Mouse (Mus musculus) kidney, embryonic 16.5 days (tissue): Measurements from ENCODE around the gene Dscam. TPM values are rescaled to one million over a fixed set of nuclear protein-coding genes. Genes with fewer than 3 reads are reported as not detected.

ENCODE experiments used
- ATAC-seq: fragments of 200-750 bp; cut with Nextera tagmentation; 2 replicates; pipeline ENCODE4 v1.8.0; 2017; ENCODE audit warnings: moderate TSS enrichment; ENCODE audit not compliant: low FRiP score, low TSS enrichment
- H3K27ac ChIP-seq: fragments of 300-500 bp; sonication (generic); 2 replicates; pipeline ENCODE4 v1.5.1; 2014; ENCODE audit warnings: low read length
- H3K27me3 ChIP-seq: fragments of 300-500 bp; sonication (generic); 2 replicates; pipeline ENCODE4 v1.6.1; 2014; ENCODE audit warnings: low read length, control low read depth, mixed read lengths; ENCODE audit not compliant: insufficient read depth
- H3K36me3 ChIP-seq: fragments of 300-500 bp; sonication (generic); 2 replicates; pipeline ENCODE4 v1.6.1; 2014; ENCODE audit warnings: low read length, control low read depth, mixed read lengths; ENCODE audit not compliant: insufficient read depth
- H3K4me1 ChIP-seq: fragments of 300-500 bp; sonication (generic); 2 replicates; pipeline ENCODE4 v1.6.1; 2014; ENCODE audit warnings: low read length, control low read depth, mixed read lengths; ENCODE audit not compliant: insufficient read depth
- H3K4me2 ChIP-seq: fragments of 300-500 bp; sonication (generic); replicated peaks from 2 replicates; pipeline ENCODE4 v1.6.1; 2014; ENCODE audit warnings: low read depth, low read length
- H3K4me3 ChIP-seq: fragments of 300-500 bp; sonication (generic); 2 replicates; pipeline ENCODE4 v1.5.1; 2014; ENCODE audit warnings: mild to moderate bottlenecking, low read length
- H3K9ac ChIP-seq: fragments of 300-500 bp; sonication (generic); replicated peaks from 2 replicates; pipeline ENCODE4 v1.6.1; 2014; ENCODE audit warnings: low read length
- H3K9me3 ChIP-seq: fragments of 300-500 bp; sonication (generic); 2 replicates; pipeline ENCODE4 v1.6.1; 2016; ENCODE audit warnings: low read length, control low read depth
- WGBS: fragments of 180-500 bp; shearing (Covaris S2); extraction: QIAGEN DNeasy Blood & Tissue Kit; methylation state at CpG from one replicate; pipeline ENCODE4 v1.1.7; 2014; 5-methylcytosine and 5-hydroxymethylcytosine counted together
- polyA plus RNA-seq: library from polyadenylated mRNA; unstranded; fragments of >200 nt; fragmentation: Nextera tagmentation; extraction: Ambion mirVana; gene quantifications from 2 replicates; pipeline ENCODE4 v1.2.1, GENCODE M21; 2015

Dscam gene
- polyA plus RNA-seq, 1 experiment from 2014 or later = 0.04 TPM

- H3K27me3 ChIP-seq = no peaks in the 10 kb centered on the region
- no peak overlapping the region for H3K4me3 ChIP-seq
- H3K4me1 ChIP-seq = no peaks in the 10 kb centered on the region
- no peaks in the 10 kb centered on the region for H3K36me3 ChIP-seq
- H3K9me3 ChIP-seq = no peaks in the 10 kb centered on the region
- H3K27ac ChIP-seq = no peak overlapping the region
- H3K4me2 ChIP-seq = no peak overlapping the region
- no peak for ATAC-seq
- no peak overlapping the region for H3K9ac ChIP-seq
- WGBS = 54% methylated on average over 4 of the region's 4 CpGs
Measured at GRCm38 (mm10) chr16:97009116-97010055, 161.2 kb downstream of the Dscam start.

- no peaks in the 10 kb centered on the region for H3K27me3 ChIP-seq
- H3K4me2 ChIP-seq = no peak overlapping the region
- no peaks in the 10 kb centered on the region for H3K36me3 ChIP-seq
- no peaks in the 10 kb centered on the region for H3K9me3 ChIP-seq
- no peaks in the 10 kb centered on the region for H3K4me1 ChIP-seq
- 82% methylated on average over 11 of the region's 11 CpGs for WGBS
- H3K4me3 ChIP-seq = no peak overlapping the region
- ATAC-seq = no peak
- H3K9ac ChIP-seq = no peak overlapping the region
- H3K27ac ChIP-seq = no peak overlapping the region
Measured at GRCm38 (mm10) chr16:97007892-97008527, 162.5 kb downstream of the Dscam start.

DNA sequence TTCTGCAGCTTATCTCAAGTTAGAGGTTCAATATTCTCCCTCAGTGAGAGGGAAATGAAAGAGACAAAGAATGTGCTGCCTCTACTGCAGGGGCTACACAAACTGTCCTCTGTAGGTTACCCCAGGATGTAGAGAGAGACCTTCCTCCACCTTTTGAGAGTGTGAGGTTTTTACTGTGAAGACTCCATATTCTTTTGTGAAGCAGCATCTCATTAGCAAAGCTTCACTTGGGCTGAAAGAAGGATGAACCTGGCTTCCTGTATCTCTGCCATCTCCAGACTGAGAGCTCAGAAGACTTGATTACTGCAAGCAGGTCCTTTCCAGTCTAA is 163.7 kb downstream of the Dscam start:
- no peaks in the 10 kb centered on the region for H3K9me3 ChIP-seq
- H3K4me3 ChIP-seq = no peak overlapping the region
- H3K9ac ChIP-seq = no peak overlapping the region
- H3K4me2 ChIP-seq = no peak overlapping the region
- no peaks in the 10 kb centered on the region for H3K36me3 ChIP-seq
- no peak overlapping the region for H3K27ac ChIP-seq
- H3K4me1 ChIP-seq = no peaks in the 10 kb centered on the region
- no peaks in the 10 kb centered on the region for H3K27me3 ChIP-seq
- no peak for ATAC-seq

- WGBS = 81% methylated on average over 9 of the region's 9 CpGs
- Histone ChIP-seq H3K4me3 (no peak overlapping the region), H3K4me2 (no peak overlapping the region), H3K27ac (no peak overlapping the region), H3K4me1 (no peaks in the 10 kb centered on the region), H3K36me3 (no peaks in the 10 kb centered on the region), H3K9ac (no peak overlapping the region), H3K27me3 (no peaks in the 10 kb centered on the region), H3K9me3 (no peaks in the 10 kb centered on the region)
- ATAC-seq = no peak
Measured at GRCm38 (mm10) chr16:97006041-97006853, 164.3 kb downstream of the Dscam start.

- no peak overlapping the region for H3K4me3 ChIP-seq
- H3K9me3 ChIP-seq = no peaks in the 10 kb centered on the region
- no peaks in the 10 kb centered on the region for H3K36me3 ChIP-seq
- no peak overlapping the region for H3K9ac ChIP-seq
- no peak for ATAC-seq
- H3K27ac ChIP-seq = no peak overlapping the region
- 63% methylated on average over 1 of the region's 1 CpGs for WGBS
- no peak overlapping the region for H3K4me2 ChIP-seq
- no peaks in the 10 kb centered on the region for H3K4me1 ChIP-seq
- H3K27me3 ChIP-seq = no peaks in the 10 kb centered on the region
Measured at GRCm38 (mm10) chr16:97003965-97004364, 166.6 kb downstream of the Dscam start.

- Histone ChIP-seq H3K4me2 (no peak overlapping the region), H3K9me3 (no peaks in the 10 kb centered on the region), H3K9ac (no peak overlapping the region), H3K27me3 (no peaks in the 10 kb centered on the region), H3K4me3 (no peak overlapping the region), H3K27ac (no peak overlapping the region), H3K4me1 (no peaks in the 10 kb centered on the region), H3K36me3 (no peaks in the 10 kb centered on the region)
- WGBS = 58% methylated on average over 2 of the region's 2 CpGs
- no peak for ATAC-seq
Measured at GRCm38 (mm10) chr16:97002837-97003236, 167.7 kb downstream of the Dscam start.

DNA sequence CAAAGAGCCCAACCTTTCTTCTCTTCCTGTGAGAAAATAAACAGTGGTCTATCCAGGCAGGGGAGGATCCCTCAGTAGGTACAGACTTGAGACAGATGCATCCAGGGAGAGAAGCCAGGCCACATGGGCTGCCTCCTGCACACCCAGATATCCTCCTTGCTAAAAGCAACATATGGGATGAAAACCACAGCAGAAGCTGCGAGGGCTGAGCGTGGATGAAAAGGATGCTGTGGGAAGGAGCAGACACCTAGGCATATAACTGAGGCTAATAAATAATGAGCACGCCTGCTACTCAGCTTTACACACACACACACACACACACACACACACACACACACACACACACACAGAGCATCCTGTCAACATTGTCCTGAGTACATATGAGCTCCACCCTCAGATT is 168.4 kb downstream of the Dscam start:
- H3K27me3 ChIP-seq = no peaks in the 10 kb centered on the region
- H3K9me3 ChIP-seq = no peaks in the 10 kb centered on the region
- no peak for ATAC-seq
- WGBS = 56% methylated on average over 3 of the region's 3 CpGs
- H3K4me2 ChIP-seq = no peak overlapping the region
- no peaks in the 10 kb centered on the region for H3K4me1 ChIP-seq
- H3K9ac ChIP-seq = no peak overlapping the region
- no peaks in the 10 kb centered on the region for H3K36me3 ChIP-seq
- H3K27ac ChIP-seq = no peak overlapping the region
- no peak overlapping the region for H3K4me3 ChIP-seq

DNA sequence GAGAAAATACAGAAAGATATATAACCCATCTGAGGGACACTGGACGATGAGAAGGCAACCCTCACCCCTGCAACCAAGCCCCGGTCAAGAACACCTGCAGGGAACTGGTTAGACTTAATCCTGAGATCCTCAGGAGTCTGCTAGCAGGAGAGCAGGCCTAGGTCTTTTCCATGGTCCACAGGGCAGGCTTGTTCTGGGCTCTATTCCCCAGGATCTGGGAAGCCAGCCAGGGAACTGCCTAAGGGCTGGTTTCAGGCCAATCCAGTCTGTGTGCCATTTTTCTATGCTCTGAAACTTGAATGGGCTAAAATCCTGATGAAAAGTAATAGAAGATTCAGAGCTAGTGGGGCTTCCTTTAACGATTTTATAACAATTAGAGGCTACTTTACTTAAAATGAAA is 173.7 kb downstream of the Dscam start:
- ATAC-seq = no peak
- WGBS = 67% methylated on average over 3 of the region's 3 CpGs

DNA sequence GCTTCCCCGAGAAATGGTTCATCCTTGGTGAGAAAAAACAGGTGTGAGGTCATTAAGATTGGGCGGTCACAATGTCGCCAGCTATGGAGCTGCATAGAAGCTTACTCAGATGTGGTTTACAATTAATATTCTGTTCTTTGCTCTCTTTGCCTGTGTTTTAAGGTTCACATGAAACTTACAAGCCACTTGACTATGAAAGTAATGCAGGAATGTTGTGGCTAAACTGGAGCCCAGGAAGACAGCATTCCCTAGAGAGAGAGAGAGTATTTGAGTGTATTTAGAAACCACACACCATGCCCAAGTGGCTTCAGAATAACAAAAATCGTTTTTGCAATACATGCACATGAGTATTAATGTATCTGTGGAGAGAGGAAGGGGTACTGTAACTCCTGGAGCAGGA is 174.7 kb downstream of the Dscam start:
- Histone ChIP-seq H3K27me3 (no peaks in the 10 kb centered on the region), H3K4me3 (no peak overlapping the region), H3K36me3 (no peaks in the 10 kb centered on the region), H3K4me1 (no peaks in the 10 kb centered on the region), H3K9ac (no peak overlapping the region), H3K4me2 (no peak overlapping the region), H3K27ac (no peak overlapping the region), H3K9me3 (no peaks in the 10 kb centered on the region)
- ATAC-seq = no peak
- WGBS = 77% methylated on average over 4 of the region's 4 CpGs

More for the DNA sequence above, 173.7 kb downstream of the Dscam start:
- no peak overlapping the region for H3K27ac ChIP-seq
- H3K27me3 ChIP-seq = no peaks in the 10 kb centered on the region
- no peaks in the 10 kb centered on the region for H3K36me3 ChIP-seq
- H3K9me3 ChIP-seq = no peaks in the 10 kb centered on the region
- H3K4me3 ChIP-seq = no peak overlapping the region
- no peak overlapping the region for H3K4me2 ChIP-seq
- no peak overlapping the region for H3K9ac ChIP-seq
- H3K4me1 ChIP-seq = no peaks in the 10 kb centered on the region
